Comparison of ENCODE assay signal across 16 mouse cellular contexts in genomic region chr1:184562239-184562638, GRCm38 (mm10).
"Had no signal": no experiment of that assay in that cellular context is flagged by ENCODE, and none has a peak within 500 bp of the region (broad histone marks: within the 10 kb centered on the region; RNA-seq: fewer than 3 reads in every experiment).

No protein-coding gene starts in this region.

- DNase-seq: kidney, adult 11 months; kidney, adult 9 months; kidney, postnatal 4 days; left cerebral cortex, postnatal 4 days; lung, adult 2 months; lung, postnatal 4 days; right cerebral cortex, postnatal 14 days; thymus, postnatal 36 days had no signal

- H3K36me3 ChIP-seq: limb, embryonic 13.5 days; liver, embryonic 15.5 days; midbrain, embryonic 13.5 days had no signal

- H3K27ac ChIP-seq: kidney, postnatal 0 days; layer of hippocampus, adult 2 months; limb, embryonic 13.5 days; liver, embryonic 15.5 days; midbrain, embryonic 13.5 days had no signal

- H3K9ac ChIP-seq: limb, embryonic 13.5 days; liver, embryonic 15.5 days; midbrain, embryonic 13.5 days had no signal

- ATAC-seq: lung, postnatal 0 days; midbrain, embryonic 13.5 days had no signal

- H3K9me3 ChIP-seq: limb, embryonic 13.5 days; liver, embryonic 15.5 days; midbrain, embryonic 13.5 days had no signal

- H3K4me1 ChIP-seq: limb, embryonic 13.5 days; liver, embryonic 15.5 days; midbrain, embryonic 13.5 days had no signal

- H3K27me3 ChIP-seq: limb, embryonic 13.5 days; liver, embryonic 15.5 days; midbrain, embryonic 13.5 days had no signal

- H3K4me2 ChIP-seq: limb, embryonic 13.5 days; liver, embryonic 11.5 days; liver, embryonic 15.5 days; midbrain, embryonic 13.5 days had no signal

- H3K4me3 ChIP-seq: layer of hippocampus, adult 2 months; limb, embryonic 13.5 days; liver, embryonic 15.5 days; midbrain, embryonic 13.5 days; myocyte had no signal
